Mouse (Mus musculus): ENCODE measurements around the gene Raver1.

Raver1 gene

DNA sequence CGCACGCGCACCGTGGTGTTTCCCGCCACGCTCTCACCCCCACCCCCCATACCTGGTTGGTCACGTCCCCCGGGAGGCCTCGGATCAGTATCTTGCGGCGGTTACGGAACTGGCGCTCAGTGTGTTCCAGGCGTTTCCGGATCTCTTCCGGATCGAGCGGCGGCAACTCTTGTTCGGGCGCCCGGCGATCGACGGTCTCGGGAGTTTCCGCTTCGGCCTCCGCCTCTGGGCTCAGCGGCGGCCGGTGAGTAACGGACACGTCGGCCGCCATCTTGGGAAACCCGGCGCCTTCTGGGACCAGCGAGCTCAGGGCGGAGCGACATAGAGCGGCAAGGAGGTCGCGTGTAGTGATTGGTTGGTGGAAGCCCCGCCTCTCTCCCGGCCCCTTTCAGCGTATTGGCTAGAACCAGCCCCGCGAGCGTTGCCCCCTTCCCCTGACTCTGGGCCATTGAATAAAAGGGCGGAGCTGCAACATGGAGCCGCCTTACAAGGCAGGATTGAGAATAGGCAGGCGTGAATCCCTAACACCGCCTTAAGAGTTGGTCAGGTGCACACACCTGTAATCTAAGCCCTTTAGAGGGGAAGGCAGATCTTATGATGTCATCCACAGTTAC is at the start of gene Raver1, which contains the start of gene Gm38431:
Gene Raver1, minus strand, starts transcription at position 302 of the 614 bp plus-strand sequence.
Gene Gm38431, minus strand, starts transcription at position 291 of the 614 bp plus-strand sequence.
- DNase-seq (ENCODE audit: low read depth, low spot score) = peak; percentile 98

DNA sequence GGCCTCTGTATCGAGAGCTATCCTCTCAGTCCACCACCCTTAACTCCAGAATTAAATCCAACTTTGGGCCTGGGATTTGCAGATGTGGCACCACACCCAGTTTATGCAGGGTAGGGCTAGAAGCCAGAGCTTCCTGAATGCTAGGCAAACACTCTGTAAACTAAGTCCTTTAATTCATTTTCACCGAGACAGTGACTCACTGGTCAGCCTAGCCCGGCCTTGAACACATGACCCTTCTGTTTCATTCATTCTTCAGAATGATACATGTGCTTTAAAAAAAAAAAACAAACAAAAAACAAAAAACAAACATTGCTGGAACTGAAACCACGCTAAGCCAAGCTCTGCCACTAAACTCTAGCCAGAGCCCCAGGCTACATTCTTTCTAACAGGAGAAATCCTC is 46.6 kb upstream of the Raver1 start:
- DNase-seq (ENCODE audit: low read depth, low spot score) = no peak

DNA sequence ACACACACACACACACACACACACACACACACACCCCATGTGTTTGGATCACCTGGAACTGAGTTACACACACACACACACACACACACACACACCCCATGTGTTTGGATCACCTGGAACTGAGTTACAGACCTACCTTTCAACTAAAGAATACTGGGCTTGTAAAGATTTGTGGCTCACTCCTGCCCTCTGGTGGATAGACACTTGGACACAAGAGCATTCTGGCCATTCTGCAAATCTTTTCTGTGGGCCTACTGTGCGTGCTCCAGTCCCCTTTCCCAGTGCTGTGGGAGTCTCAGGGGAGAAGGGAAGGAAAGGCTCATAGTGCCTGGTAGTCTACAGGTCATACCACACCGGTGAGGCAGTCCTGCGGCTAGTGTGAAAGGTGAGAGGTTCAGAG is 45.4 kb upstream of the Raver1 start:
- DNase-seq (ENCODE audit: low read depth, low spot score) = peak; percentile 91

DNA sequence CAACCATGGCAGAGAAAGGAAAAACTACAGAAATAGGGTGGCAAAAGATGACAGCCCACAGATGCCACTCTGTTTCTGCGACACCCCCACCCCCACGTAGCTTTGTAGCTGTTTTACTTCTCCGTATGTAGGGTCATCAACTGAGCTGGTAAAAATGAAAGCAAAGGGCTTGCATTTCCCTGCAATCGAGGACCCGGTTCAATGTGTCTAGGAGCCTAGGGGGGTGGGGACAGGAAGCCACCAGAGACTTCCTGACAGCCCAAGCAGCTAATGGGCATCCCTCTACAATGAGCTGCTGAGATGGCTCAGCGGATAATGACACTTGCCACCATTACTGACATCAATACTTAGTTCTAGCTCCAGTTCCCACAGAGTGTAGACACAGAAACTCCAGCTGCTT is 44.6 kb upstream of the Raver1 start:
- DNase-seq (ENCODE audit: low read depth, low spot score) = peak; percentile 75

DNA sequence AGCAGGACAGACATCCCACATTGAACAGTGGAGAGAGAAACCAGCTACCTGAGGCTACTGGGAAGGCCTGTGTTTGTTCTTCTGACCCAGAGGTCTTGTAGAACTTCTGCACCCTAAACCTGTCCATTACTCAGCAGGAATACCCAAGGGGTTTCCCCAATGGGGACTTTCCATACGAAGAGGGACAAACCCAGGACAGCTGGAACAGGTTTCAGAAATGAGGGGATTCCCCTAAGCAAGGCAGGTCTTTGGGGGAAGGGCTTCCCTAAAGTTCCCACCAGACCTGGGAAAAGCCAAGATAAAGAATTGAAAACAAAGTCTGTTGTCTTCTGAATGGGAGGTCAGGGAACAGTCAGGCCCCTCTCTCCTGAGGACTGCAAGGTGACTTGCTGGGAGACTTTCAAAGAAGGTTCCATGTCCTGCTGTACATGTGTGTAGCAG is 44.2 kb upstream of the Raver1 start:
- peak; percentile 73 for DNase-seq (ENCODE audit: low read depth, low spot score)

DNA sequence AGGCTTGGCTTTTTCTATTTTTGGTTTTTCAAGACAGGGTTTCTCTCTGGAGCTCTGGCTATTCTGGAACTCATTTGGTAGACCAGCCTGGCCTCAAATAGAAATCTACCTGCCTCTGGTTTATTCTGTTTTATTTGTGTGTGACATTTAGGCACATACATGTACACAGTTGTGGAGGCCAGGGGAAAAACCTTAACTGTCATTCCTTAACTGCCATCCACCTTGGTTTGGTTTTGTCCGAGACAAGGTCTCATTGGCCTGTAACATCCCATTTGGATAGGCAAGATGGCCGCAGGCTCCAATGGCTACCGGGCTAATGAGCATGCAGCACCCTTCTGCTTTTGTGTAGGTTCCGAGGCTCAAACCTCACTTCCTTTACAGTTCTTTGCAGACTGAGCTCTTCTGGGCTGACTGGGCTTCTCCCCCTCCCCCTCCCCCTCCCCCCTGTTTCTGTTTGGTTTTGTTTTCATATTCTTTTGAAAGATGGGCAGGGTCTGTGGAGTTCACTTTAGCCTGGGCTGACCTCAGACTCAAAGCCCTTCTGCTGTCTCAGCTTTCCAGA is 43.6 kb upstream of the Raver1 start:
- peak; percentile 63 for DNase-seq (ENCODE audit: low read depth, low spot score)

DNA sequence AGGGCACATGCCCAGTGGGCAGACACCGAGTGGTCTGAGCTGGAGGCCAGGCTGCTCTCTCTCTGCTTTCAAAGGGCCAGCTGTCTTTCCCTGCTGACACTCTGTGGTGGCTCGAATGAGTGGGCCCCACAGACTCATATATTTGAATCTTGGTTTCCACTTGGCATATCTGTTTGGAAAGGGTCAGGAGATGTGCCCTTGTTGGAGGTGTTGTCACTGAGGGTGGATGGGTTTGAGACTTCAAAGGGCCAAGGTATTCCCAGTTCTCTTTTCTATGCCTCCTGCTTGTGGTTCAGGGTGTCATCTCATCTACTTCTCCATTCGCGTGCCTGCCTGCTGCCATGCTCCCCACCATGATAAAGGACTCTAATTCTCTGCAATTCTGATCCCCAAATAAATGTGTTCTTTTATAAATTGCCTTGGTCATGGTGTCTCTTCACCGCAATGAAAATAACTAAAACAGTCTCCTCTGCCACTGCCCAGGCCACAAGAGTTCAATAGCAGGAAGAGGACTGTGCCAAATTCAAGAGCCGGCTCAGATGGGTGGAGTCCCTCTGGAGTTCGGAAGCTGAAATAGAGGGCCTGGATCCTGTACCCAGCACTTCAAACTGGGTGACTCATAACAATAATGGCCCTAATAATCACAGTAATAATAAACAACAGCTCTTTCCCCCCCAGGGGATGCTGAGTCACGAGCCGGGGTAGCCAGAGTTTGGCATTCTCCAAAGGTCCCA is 43.0 kb upstream of the Raver1 start:
- no peak for DNase-seq (ENCODE audit: low read depth, low spot score)

DNA sequence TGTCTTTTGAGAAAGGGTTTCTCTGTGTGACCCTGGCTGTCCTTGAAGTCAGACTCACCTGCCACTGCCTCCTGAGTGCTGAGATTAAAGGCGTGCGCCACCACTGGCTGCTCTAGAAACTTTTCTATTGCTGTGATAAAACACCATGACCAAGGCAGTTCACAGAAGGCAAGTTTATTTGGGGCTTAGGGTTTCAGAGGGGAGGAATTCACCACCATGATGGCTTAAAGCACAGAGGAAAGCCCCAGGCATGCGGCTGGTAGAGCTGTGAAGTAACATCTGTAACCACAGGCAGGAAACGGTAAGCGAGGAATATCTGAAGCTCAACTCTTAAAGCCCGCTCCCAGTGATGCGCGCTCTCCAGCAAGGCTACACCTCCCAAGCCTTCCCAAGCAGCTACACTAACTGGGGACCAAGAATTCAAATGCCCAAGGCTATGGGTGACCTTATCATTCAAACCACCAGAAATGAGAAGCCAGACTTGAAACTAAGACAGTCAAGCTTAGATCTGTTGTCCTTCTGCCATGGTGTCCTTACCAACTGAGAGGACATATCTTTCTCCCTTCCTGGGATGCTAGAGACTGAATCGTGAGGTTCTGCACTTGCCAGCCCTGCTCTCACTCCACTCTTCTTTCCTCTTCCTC is 41.4 kb upstream of the Raver1 start:
- peak; percentile 78 for DNase-seq (ENCODE audit: low read depth, low spot score)

DNA sequence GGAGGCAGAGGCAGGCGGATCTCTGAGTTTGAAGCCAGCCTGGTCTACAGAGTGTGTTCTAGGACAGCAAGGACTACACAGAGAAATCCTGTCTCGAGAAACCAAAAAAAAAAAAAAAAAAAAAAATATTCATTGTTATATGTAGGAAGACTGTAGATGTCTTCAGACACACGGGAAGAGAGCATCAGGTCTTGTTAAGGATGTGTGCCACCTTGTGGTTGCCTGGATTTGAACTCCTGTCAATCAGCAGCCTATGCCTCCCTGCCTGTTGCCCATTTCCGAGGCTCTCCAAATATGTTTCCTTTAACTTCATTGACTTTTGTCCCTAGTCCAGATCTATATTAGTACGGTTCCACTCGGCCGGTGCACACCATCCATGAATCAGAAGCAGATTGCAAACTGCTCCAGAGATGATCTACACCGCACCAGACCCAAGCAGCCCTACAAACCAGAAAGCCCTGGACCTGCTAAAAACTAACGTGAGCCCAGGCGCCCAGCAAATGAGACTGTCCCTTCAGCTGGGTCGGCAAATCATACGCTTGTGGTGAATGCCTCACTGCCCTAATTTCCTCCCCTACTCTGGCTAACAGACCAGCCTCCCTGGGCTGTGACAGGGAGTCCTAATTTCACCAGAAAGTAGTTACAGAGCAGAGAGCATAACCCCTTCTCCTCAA is 40.4 kb upstream of the Raver1 start:
- peak; percentile 62 for DNase-seq (ENCODE audit: low read depth, low spot score)

DNA sequence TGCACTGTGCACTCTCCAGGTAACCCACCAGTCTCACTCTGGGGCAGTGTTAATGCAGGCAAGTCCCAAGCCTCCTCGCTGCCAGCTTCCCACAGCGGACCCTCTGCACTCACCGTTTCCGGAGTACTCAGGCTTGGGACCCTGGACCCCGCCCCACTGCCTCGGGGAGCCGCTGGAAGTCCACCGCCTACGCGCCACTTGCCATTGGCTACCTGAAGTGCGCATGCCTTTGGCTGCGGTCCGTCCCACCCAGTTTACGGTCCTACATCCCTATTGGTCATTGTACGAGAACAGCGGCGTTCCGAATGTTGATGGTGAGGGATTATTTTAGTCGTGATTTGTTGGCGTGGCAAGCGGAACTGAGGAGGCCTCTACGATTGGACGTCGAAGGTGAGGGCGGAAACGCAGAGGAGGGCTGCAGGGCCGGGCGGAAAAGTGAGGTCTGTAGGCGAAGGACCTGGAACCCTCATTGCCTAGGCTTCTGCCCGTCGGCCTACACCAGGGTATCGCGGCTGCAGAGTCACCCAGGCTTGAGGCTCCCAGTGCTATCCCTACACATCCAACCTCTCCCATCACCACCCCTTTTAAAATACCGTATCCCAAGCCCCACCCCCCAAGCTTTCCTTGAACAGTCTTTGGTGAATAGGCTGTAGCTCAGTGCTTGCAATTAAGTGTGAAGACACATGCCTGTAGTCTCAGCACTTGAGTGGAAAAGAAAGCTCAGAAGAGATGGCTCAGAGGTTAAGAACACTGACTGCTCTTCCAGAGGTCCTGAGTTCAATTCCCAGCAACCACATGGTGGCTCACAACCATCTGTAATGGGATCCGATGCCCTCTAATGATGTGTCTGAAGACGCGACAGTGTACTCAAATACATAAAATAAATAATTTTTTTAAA is 39.5 kb upstream of the Raver1 start, which contains the start of gene Tyk2:
Gene Tyk2, minus strand, starts transcription at position 185 of the 898 bp plus-strand sequence.
- DNase-seq (ENCODE audit: low read depth, low spot score) = peak; percentile 94

DNA sequence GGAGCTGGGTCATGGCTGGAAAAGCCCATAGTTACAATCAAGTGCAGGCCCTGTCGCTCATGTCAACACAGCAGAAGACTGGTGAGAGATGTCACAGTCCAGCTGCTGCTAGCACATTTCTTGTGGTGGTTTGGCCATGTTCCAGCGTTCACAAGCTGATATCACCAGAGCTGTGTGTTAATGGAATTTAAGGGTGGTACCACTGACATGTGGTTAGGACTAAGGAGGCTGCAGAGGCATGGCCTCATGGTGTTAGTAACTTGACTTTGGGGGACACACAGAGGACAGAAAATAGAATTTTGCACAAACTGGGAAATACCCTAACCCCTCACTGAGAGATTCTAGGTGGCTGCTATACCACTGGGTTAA is 34.4 kb upstream of the Raver1 start:
- DNase-seq (ENCODE audit: low read depth, low spot score) = no peak

DNA sequence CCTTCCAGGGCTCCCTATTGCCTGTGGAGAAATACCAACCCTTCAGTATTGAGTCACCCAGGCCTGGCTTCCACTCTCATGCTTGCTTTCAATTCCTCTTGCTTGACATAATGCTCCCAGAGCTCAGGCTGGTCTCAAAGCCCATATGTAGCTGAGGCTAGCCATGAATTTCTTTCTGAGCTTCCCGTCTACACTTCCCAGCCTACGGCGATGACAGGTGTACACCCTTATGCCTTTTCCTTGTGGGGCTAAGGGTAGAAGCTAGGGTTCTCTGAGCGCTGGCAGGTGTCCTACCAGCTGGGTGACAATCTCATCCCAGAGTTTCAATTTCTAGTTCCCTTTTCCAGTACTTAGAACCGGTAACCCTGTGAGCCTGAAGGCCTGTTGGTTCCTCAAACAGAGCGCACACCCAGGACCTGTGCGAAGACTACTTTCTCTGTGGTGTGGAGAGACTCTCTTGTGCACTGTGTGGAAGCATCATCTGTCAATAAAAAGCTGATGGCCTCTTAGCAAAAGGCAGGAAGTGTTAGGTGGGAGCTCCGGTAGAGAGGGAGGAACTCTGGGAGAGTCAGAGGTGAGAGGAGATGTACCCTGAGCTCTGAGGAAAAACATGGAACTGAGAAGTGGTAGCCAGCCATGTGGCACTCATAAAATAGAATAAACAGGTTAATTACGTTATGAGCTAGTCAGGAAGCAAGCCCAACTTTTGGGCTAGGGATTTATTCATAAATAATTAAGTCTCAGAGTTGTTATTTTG is 33.9 kb upstream of the Raver1 start:
- no peak for DNase-seq (ENCODE audit: low read depth, low spot score)

DNA sequence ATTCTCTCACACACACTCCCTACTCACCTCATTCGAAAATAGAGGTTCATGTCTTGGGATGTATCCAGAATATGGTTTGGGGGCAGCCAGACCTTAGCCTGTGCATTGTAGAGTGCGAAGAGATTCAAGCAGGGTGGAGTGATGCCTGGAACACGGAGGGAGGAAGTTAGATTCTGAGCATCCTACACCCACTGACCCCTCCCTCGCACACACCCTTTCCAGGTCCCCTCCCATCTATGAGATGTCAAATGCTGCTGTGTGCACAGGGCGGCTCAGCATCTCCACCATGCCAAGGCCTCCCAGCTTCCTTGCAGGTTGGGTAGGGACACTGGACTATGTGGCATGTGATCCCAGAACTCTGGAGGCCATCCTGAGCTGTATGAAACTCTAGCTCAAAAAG is 33.0 kb upstream of the Raver1 start:
- DNase-seq (ENCODE audit: low read depth, low spot score) = no peak

DNA sequence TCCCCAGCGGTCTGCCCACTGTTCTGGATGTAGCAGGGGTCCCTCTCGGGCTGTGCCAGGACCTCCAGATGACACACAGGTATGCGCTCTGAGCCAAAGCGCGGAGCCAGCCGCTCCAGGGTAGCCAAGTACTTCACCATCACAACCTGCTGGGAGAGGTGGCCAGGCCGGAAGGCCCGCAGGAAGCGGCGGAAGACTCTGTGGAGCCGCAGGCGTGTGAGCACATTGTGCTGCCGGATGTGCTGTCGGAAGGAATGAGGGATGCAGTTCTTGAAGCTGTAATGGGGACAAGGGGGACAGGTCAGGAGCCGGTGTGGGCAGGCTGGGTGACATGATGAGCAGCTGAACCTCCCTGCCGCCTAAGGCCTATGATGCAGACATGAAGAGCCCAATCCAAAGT is 29.7 kb upstream of the Raver1 start:
- no peak for DNase-seq (ENCODE audit: low read depth, low spot score)

DNA sequence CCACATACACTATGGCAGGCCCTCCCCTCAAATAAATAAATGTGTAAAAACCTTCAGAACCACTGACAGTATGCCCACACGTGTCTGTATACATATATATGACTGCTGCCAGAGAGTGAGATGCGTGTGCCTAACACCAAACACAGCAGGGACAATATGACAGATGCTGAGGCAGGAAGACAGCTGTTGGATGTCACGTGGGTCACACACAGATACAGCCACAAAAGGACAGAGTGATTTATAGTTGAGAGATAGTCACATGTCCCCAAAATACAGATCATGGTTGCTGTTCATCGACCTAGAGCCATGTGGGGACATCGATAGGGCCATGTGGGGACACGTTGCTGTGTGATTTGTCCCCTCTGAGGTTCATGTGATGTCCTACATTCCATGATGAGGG is 25.3 kb upstream of the Raver1 start:
- no peak for DNase-seq (ENCODE audit: low read depth, low spot score)

DNA sequence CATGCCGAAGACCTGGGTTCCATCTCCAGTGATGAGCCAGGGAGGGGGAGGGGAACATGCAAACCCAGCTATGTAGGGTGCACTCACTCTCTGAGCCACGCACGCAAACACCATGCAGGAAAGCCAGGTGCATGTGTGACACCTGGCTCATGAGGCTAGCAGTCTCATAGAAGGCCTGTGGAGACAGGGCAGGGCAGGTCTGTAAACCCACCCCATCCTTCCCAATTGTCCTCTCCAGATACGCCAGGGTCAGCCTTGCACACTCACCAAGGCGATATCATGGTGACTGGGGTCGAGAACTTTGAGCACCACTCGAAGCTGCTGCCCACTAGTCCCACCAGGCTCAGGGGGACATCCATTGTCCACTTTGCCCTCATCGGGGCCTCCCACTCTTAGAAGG is 23.3 kb upstream of the Raver1 start:
- DNase-seq (ENCODE audit: low read depth, low spot score) = no peak

DNA sequence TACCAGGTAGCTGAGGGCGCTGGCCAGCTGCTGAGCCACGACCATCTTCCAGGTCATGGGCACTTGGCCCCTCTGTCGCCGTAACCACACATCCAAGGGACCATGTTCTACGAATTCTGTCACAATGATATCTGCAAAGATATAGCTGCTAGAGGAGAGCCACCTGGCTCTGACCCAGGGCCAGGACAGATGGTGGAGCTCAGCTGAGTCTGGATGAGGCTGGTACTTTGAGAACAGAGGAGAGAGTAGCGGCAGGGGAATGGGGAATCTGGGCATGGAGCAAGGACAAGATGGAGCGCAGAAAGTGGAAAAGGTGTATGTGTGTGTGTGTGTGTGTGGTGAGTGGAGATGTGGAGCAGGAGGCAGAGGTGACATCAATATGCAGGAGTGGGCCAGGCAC is 22.4 kb upstream of the Raver1 start:
- DNase-seq (ENCODE audit: low read depth, low spot score) = no peak

DNA sequence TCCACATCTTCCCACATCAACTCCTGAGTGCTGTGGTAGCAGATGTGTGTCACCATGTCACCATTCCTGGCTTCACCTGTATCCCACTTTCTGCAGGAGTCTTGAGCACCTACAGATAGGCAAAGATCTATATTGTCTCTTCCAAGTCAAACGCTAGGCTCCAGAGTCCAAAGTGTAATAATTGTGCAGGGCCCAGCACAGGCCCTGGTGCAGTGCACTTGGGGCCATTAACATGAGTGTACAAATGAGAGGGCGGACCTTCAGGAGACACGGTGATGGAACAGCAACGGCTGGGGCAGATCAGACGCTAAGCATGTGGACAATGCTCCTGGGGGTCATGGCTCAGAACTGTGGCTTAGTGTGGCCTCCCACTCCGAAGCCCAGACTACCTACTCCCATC is 21.9 kb upstream of the Raver1 start:
- DNase-seq (ENCODE audit: low read depth, low spot score) = no peak

DNA sequence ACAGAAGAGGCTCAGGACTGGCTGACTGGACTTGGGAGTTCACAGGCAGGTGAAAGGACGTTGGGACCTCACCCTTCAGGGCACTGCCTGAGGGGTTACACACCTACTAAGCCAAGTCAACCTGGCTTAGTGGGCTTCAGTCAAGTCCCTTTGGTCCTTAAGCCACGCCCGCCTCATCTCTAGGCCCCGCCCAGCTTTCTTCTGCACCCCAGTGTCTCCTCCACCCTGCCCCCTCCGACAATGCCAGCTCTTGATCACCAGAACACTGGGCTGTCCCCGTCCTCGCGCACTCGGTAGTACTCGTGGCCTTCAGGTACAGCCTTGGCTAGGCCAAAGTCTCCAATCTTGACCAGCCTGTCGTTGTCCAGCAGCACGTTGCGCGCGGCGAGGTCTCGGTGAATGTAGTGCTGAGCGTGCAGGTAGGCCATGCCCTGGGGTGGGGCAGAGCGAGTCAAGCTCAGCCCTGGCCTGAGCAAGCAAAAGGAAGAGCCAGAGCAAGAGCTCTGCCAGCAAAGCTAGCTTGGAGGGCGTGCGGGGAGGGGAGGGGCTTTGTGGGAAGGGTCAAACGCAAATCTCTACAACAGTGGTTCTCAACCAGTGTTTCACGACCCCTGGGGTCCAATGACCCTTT is 15.9 kb upstream of the Raver1 start:
- no peak for DNase-seq (ENCODE audit: low read depth, low spot score)

All from CD4-positive, CD25-positive, alpha-beta regulatory T cell, adult 2 months (primary cell).